Mouse (Mus musculus) ZHBTc4 (cell line): ENCODE measurements at regions not wholly inside any gene's neighbourhood (a gene's known extent, or its start where the extent isn't known, plus 50 kb on each side); places are given as distances from the start of the nearest gene placed in this dataset.

Source experiments
- DNase-seq: peaks from one replicate; pipeline ENCODE4 v3.0.0-alpha.2; 2011; ENCODE audit warnings: low read depth, low spot score

GRCm38 (mm10) chr14:102403397-102404115 lies 578.9 kb downstream of the Kctd12 start:
- no peak for DNase-seq

DNA sequence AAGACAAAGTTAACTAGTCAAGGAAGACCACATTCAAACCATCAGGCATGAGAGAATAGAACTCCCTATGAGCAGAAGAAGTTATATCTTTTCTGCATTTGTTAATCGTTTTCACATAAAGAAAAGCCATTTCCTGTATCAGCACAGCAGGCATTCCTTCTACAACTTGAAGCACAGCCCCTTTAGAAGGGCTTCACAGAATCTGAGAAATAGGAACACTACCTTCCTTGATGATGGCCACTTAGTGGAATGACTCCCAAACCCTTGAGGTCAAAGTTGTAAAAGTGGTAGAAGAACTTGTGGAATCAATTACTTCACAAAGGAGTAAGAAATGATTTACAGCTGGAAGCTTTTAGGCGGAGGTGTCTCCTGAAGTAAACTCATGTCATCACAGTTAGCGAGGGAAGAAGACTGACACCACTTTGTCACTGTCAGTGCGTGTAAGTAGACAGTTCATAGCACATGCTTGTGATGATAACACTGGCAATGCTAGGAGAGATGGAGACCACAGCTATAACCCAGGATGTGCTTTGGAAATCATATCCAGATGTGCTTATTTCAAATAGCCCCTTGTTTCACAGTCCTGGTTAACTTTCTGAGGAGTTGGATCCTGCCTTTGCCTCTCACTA lies 580.3 kb downstream of the Kctd12 start:
- DNase-seq, result no peak

DNA sequence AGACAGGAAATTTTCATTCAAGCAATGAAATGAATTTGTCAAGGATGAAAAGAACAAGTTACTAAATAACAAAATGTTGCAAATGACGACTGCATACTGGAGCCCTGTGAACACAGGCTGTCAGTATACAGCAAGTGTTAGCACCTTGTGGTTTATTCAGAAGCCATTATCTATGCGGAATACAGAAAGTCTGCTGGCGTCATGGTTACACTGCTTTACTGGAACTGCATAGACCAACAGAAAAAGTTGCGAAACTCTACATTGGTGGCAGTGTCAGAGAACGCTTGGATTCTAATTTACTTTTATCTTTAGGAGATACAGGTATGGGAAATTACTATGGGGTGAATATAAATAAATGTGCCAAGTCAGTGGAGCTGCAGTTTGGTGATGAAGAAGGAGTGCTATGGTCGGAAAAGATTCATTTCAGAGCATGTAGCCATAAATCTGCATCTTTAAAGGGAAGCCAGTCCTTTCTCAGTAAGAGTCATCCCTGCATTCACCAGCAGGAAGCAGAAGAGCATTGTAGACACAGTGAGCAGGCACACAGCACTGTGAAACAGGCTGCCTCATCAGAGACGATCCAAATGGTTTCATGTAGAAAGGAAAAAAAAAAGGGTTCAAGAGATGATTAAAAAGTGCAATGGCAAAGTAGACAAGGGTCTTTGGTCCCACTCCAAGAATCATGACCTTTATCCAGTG lies 586.3 kb downstream of the Kctd12 start:
- no peak for DNase-seq

- no peak for DNase-seq
Measured at GRCm38 (mm10) chr14:102392351-102392750, 590.1 kb downstream of the Kctd12 start.

DNA sequence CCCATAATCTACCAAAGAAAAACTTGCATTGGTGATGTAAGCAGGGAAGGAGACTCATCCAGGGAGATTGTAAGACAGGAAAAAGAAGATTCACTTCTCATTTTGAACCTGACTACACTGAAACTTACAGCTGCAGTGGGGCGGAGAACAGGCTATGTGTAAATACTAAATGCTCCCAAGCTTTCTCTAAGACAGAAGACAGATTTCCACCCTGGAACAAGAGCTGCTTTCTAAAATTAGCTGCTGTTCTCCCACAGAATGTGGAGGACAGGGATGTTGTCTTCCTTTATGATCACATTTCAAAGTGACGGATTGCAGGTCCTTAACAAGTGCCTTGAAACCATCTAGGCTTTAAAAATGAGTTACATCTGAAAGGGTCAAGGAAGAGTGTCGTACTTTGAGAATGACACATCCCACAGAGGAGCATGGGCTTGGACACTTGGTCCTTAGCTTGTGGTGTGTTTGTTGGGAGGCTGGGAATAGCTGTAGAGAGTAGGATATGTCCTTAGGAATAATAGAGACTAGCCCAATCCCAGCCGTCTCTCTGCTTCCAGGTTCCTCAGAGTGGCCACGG lies 609.4 kb downstream of the Kctd12 start:
- DNase-seq, result no peak

GRCm38 (mm10) chr14:102361589-102361988 lies 620.8 kb downstream of the Kctd12 start:
- DNase-seq, result no peak

- peak; percentile 6 for DNase-seq
Measured at GRCm38 (mm10) chr14:102329409-102329808, 599.7 kb downstream of the Lmo7 start.

- DNase-seq, result no peak
Measured at GRCm38 (mm10) chr14:102306332-102306731, 576.6 kb downstream of the Lmo7 start.

GRCm38 (mm10) chr14:102302826-102303225 lies 573.1 kb downstream of the Lmo7 start:
- no peak for DNase-seq

GRCm38 (mm10) chr14:102300251-102300650 lies 570.5 kb downstream of the Lmo7 start:
- DNase-seq, result no peak

DNA sequence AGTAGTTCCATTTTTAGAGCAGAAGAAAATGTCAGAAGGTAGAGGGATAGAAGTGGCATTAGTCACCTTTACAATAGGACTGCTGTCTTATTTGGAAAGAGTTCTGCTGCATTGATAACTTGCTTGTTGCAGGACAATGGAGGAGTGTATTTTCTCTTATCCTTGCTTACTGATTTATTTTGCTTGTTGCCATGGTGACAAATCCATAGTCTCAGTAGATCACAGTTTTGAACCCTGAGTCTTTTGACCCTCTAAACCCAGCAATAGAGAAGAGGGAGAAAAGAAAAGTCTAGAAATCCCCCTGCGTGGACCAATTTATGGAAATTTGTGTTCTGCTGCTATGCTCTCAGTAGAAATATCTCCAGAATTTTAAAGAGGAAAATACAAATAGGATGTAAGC lies 561.6 kb downstream of the Lmo7 start:
- no peak for DNase-seq

- DNase-seq, result no peak
Measured at GRCm38 (mm10) chr14:102250076-102250475, 520.3 kb downstream of the Lmo7 start.

DNA sequence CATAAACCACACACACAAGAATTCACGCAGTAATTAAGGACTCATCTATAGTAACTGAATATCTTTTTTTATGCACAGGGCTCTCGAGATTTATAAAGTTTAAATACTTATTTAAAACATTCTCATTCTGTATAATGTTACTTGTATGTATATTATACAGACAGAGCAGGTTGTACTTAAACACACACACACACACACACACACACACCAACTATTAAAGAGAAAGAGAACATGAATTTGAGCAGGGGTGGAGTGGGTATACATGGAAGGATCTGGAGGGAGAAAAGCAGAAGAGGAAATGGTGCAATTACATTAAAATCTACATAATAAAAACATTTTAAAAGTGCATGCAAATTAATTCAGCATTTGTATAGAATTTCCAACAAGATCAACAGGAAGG lies 518.8 kb downstream of the Lmo7 start:
- DNase-seq, result no peak

DNA sequence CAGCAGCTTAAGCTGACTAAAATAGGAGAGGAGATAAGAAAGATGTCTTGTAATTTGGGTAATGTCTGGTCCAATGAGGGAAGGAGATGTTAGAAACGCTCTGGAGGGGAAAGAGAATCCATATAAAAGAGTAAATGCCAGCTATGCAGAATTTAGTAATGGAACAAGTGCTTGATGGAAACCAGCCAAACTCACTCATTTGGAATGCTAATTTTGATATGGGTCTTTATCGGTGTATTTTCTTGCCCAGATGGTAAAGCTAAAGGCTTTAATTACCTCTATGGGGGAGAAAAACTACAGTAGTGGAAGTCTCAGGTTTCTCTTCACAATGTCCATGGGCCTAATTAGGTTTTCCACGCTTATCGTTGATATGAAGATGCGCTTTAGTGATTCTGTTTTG lies 518.3 kb downstream of the Lmo7 start:
- no peak for DNase-seq

- no peak for DNase-seq
Measured at GRCm38 (mm10) chr14:102243806-102244536, 514.2 kb downstream of the Lmo7 start.

DNA sequence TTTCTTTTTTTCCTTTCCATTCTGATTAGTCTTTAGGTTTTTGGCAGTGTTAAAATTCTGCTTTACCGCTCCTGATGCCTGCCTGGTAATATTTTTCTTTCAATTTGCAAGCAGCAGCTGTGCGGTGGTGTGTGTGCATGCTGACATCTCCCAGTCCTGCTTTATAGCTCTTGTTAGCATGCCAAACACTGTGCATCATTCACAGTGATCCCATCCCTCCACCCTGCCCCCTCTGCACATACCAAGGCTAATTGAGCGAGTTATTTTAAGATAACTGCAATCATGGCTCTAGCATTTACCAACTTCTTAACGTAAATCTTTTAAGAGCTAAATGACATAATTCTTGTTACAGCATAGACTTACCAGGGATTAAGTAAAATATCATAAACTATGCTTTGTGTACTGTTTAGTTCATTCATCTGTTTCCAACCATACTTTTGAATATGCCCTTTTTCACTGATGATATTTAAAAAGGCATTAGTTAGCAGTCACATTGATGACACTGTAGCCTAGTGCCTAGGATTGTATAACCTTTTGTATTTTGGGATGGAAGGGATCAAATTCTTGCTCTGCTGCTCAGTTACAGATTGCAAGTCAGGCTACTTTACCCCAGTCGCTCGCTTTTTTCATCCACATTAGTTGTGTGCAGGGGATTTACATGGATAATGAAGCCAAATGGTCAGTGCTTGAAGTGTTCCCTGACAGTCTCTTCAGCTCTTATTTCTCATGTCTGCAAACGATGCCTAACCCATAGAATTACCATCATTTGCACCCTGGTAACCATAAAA lies 487.0 kb downstream of the Lmo7 start:
- DNase-seq, result no peak

DNA sequence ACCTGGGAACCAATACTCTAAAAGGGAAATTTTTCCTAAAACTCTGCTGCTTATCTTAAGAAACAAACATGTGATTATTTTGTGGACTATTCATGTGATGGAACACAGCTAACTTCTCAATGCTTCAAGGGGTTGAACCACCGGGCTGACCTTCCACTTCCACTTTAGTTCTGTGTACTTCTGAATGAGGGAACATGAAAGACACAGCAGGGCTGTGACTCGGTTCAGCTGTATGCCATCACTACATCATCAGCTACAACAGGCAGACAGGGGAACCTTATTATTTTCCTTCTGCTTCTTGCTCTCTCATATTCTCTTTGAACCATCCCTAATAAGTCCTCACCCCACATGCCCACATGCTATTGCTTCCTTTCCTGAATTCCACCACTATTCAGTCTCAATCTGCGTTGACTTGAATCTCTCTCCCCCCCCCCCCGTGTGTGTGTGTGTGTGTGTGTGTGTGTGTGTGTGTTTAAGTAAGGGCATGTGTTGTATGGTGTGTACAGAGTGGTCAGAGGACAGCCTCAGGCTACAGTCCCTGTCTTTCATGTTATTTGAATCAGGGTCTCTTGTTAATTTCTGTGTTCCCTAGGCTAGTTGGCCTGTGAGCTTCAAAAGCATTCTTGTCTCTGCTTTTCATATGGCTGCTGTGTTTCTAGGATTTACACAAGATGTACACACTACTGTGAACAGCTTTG lies 485.7 kb downstream of the Lmo7 start:
- DNase-seq, result no peak

DNA sequence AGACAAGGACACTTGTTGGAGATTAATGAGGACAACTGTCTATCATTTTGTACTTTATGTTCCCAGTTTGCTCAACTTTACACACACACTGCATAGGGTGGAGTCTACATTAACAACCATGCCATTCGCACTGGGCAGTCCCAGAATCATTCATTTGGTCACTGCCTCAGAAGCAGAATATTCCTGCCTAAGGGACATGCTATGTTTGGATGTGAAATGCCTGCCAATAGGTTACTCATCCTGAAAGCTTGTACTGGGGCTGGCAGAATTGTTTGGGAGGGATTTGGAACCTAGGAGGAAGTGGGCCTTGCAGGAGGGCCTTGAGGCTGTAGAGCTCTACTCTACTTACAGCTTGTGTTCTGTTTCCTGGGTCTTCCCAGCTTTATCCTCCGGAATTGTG lies 482.3 kb downstream of the Lmo7 start:
- DNase-seq, result no peak

DNA sequence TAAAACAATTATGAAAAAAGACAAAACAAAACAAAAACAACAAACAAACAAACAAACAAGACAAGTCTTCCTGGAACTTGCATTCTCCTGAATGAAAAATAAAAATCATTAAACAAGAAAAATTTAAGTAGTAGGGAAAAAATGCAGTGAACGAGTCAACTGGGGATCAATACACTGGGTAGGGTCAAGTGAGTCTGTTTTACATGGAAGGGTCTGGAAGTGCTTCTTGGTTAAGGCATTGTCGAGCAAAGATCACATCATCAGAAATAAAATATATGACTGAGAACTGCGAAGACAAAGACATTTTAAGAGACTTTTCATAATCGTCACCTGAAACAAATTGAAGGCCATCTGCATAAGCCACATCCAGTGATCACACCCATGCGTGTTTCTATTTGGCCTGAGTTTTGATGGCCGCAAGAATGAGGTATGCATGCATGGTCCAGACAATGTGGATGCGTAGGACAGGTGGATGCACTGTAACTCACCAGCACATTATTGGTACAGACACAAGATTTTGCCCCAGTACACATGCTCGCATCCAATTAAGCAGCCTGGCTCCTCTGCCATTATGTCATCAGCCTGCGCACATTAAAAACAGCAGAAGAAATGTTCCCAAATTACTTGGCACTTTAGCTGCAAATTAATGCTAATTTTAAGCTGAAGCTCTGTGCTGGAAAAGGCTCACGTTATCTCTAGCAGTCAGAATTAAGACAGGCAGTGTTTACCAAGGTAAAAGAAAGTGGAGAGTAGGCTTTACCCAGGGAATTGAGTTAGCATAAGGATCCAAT lies 475.3 kb downstream of the Lmo7 start:
- DNase-seq, result no peak

DNA sequence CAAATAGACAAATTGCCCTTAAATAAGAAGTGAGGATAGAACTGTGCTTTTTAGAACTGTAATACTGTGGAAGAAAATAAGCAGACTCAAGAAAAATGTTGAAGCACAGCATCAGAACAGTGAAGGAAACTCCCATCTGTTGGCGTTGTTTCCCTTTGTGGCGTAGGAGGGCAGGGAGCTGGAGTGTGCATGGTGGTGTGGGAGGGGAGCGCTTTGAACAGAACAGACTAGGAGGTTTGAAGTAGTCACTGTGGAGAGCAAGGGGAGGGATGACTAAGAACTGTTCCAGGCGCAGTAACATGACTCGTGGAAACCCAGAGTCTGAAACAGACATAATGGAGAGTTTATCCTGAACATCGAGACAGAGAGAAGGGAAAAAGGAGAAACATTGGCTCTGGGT lies 469.7 kb downstream of the Lmo7 start:
- DNase-seq, result no peak
